Mouse (Mus musculus) testis, adult 2 months (tissue): ENCODE measurements around the gene Gm17720. TPM values are rescaled to one million over a fixed set of nuclear protein-coding genes. Genes with fewer than 3 reads are reported as not detected.

ENCODE experiments used
- H3K27ac ChIP-seq: fragments of 200-500 bp; 2 replicates; pipeline ENCODE4 v1.5.1; 2012; ENCODE audit warnings: low read depth, low read length; ENCODE audit not compliant: control insufficient read depth, insufficient read depth
- H3K27me3 ChIP-seq: fragments of 200-500 bp; 2 replicates; pipeline ENCODE4 v1.6.1; 2012; ENCODE audit warnings: mild to moderate bottlenecking, low read length, moderate library complexity; ENCODE audit not compliant: control insufficient read depth, insufficient read depth
- H3K36me3 ChIP-seq: fragments of 200-500 bp; 2 replicates; pipeline ENCODE4 v1.6.1; 2012; ENCODE audit warnings: mild to moderate bottlenecking, low read length; ENCODE audit not compliant: control insufficient read depth, insufficient read depth
- H3K4me1 ChIP-seq: fragments of 200-500 bp; 2 replicates; pipeline ENCODE4 v1.6.1; 2012; ENCODE audit warnings: low read length; ENCODE audit not compliant: control insufficient read depth, insufficient read depth
- H3K4me3 ChIP-seq: fragments of 200-500 bp; 2 replicates; pipeline ENCODE4 v1.5.1; 2012; ENCODE audit warnings: low read depth, mild to moderate bottlenecking, low read length, moderate library complexity, mixed read lengths; ENCODE audit not compliant: control insufficient read depth
- CTCF ChIP-seq: fragments of 200-500 bp; IDR thresholded peaks from 2 replicates; pipeline ENCODE4 v1.5.1; 2012; ENCODE audit warnings: low read depth, mild to moderate bottlenecking, inconsistent platforms, low read length, moderate library complexity; ENCODE audit not compliant: control insufficient read depth, insufficient read depth, insufficient replicate concordance
- POLR2A ChIP-seq: fragments of 200-500 bp; IDR thresholded peaks from 2 replicates; pipeline ENCODE4 v1.6.1; 2012; ENCODE audit warnings: low read depth, mild to moderate bottlenecking, inconsistent platforms, low read length, moderate library complexity; ENCODE audit not compliant: control insufficient read depth
- polyA plus RNA-seq: library from polyadenylated mRNA; depleted of rRNA; stranded (reverse); fragments of >200 nt; gene quantifications from 2 replicates; pipeline ENCODE4 v1.2.3, GENCODE M21; 2012

The Gm17720 gene
- polyA plus RNA-seq, 1 experiment, result not detected

DNA sequence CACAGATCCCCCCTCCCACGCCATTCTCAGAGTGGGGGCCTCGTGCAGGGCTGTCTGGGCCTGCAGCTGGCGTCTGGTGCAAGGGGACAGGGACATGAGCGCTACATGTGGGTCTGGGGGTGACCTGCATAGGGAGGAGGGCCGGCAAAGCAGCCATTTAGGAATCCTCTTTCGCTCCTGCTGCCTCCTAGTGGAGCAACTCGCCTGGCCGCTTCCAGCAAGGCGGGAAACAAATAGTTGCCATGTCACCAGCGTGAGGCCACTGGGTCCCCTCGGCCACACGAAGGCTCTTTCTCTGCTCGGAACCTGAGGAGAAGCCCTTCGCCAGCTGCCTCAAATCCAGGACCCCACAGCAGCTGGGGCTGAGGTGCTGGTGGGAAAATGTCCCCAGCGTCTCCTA lies 877 bp downstream of the Gm17720 start:
- Histone ChIP-seq H3K4me1 (peaks cover 9% of the 10 kb centered on the region), H3K4me3 (peak overlapping the region; percentile 69), H3K27me3 (no peaks in the 10 kb centered on the region), H3K27ac (no peak overlapping the region), H3K36me3 (no peaks in the 10 kb centered on the region)
- no peak for TF ChIP-seq POLR2A
- no peak for TF ChIP-seq CTCF

DNA sequence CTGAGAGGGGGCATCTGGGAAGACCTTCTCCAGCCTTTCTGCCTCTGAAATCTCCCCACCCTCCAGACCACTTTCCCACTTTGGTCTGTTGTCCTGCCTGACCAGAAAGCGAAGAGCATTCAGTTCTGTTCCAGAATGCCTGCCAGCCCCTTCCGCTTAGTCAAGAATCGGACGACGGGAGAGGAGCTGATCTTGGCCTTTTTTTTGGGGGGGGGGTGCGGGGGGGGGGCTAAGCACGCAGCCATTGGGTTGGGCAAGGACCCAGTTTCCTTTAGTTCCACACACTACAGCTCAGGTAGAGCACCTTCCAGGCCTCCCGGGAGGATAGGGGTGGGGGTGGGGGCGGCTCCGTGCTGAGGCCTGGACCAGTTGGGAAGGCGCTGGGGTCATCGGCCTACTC lies 1.6 kb downstream of the Gm17720 start, which contains the start of gene Gm21964:
TSS of gene Gm21964 (plus strand) at position 301 of the 400 bp plus-strand sequence.
- Histone ChIP-seq H3K4me3 (peak within 1 kb of the TSS; percentile 69), H3K4me1 (peaks cover 9% of the 10 kb centered on the region), H3K36me3 (no peaks in the 10 kb centered on the region), H3K27ac (no peak within 1 kb of the TSS), H3K27me3 (no peaks in the 10 kb centered on the region)
- no peak for TF ChIP-seq CTCF
- TF ChIP-seq POLR2A, result no peak

GRCm38 (mm10) chr8:110091869-110092268 lies 10.7 kb downstream of the Gm17720 start:
- Histone ChIP-seq H3K4me1 (no peaks in the 10 kb centered on the region), H3K4me3 (no peak overlapping the region), H3K27me3 (no peaks in the 10 kb centered on the region), H3K27ac (no peak overlapping the region), H3K36me3 (no peaks in the 10 kb centered on the region; the same call in 1 of the 2 replicates)
- TF ChIP-seq POLR2A, result no peak
- no peak for TF ChIP-seq CTCF

- Histone ChIP-seq H3K27ac (no peak overlapping the region), H3K36me3 (no peaks in the 10 kb centered on the region; the same call in 1 of the 2 replicates), H3K27me3 (no peaks in the 10 kb centered on the region), H3K4me1 (peaks cover 3% of the 10 kb centered on the region), H3K4me3 (no peak overlapping the region)
- TF ChIP-seq POLR2A (no peak), CTCF (no peak)
Measured at GRCm38 (mm10) chr8:110082416-110083105, 20.0 kb downstream of the Gm17720 start.

- peak within 1 kb of the TSS; percentile 71 for H3K27ac ChIP-seq
- no peaks in the 10 kb centered on the region; the same call in 1 of the 2 replicates for H3K36me3 ChIP-seq
- peak within 1 kb of the TSS; percentile 96 for H3K4me3 ChIP-seq
- TF ChIP-seq POLR2A (peak; percentile 72; the same call in 1 of the 2 replicates), CTCF (no peak)
- H3K27me3 ChIP-seq, result no peaks in the 10 kb centered on the region
- peaks cover 3% of the 10 kb centered on the region for H3K4me1 ChIP-seq
Measured at GRCm38 (mm10) chr8:110079282-110080221, 23.0 kb downstream of the Gm17720 start, which contains the start of gene Zfp612. Gene Zfp612, plus strand, starts transcription at chr8:110079746.

- no peak overlapping the region for H3K27ac ChIP-seq
- no peaks in the 10 kb centered on the region for H3K27me3 ChIP-seq
- H3K36me3 ChIP-seq, result no peaks in the 10 kb centered on the region
- H3K4me1 ChIP-seq, result peaks cover 5% of the 10 kb centered on the region
- TF ChIP-seq CTCF, result no peak
- no peak for TF ChIP-seq POLR2A
- no peak overlapping the region for H3K4me3 ChIP-seq
Measured at GRCm38 (mm10) chr8:110074496-110074895, 28.1 kb downstream of the Gm17720 start.

DNA sequence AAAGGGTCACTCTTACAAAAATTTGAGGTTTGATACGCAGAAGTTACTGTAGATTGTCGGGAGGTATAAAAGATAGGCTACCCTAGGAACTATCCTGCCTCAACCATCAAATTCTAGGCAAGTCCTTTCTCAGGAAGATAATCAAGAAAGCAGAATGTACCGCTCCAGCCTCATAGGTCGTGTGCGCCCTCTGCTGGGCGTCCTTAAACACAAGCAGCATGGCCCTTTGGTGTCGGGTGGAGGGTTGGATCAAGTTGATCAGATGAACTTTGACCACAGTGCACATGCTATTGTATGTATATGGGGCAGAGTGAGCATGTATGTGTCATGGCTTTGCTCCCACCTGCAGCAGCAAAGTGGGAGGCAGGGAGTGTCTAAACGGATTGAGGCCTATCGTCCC lies 31.0 kb downstream of the Gm17720 start:
- H3K27me3 ChIP-seq, result no peaks in the 10 kb centered on the region
- no peak for TF ChIP-seq POLR2A
- TF ChIP-seq CTCF, result peak; percentile 79; the same call in 1 of the 2 replicates
- H3K4me3 ChIP-seq, result no peak overlapping the region
- no peak overlapping the region for H3K27ac ChIP-seq
- peaks cover 3% of the 10 kb centered on the region for H3K4me1 ChIP-seq
- no peaks in the 10 kb centered on the region for H3K36me3 ChIP-seq
